Mouse (Mus musculus) liver, postnatal 0 days (tissue): Measurements from ENCODE around the gene Trpm1.

Source experiments
- CTCF ChIP-seq: sonication (generic); IDR thresholded peaks from 2 replicates; pipeline ENCODE4 v1.5.1; 2016; ENCODE audit warnings: antibody characterized with exemption, low read depth
- EP300 ChIP-seq: IDR thresholded peaks from 2 replicates; pipeline ENCODE4 v1.6.1; 2016; ENCODE audit warnings: antibody characterized with exemption, low read depth, mild to moderate bottlenecking

DNA sequence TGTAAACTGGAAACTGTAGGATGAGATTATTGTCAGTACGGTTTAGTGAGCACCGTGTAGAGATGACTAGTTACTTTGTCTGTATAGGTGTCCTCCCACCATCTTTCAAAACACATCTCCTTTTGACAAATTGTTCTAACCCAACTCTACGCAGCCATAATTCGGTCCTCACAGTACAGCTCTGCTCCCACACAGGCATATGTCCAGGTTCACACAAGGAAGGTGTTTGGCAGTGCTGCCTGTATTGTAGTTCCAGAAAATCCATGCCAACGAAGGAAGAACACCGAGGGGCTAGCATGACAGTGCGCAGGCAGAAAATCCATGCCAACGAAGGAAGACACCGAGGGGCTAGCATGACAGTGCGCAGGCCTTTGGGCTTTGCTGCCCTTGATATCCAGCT, 138.1 kb downstream of the Trpm1 start:
- TF ChIP-seq EP300 = no peak
- no peak for TF ChIP-seq CTCF
